Mouse (Mus musculus) thymus, postnatal 14 days (tissue): ENCODE measurements around the gene Gaa.

Experiments used
- DNase-seq: peaks from one replicate; pipeline ENCODE4 v3.0.0; 2021

Gaa gene

GRCm38 (mm10) chr11:119306762-119307657 lies 39.3 kb downstream of the Gaa start:
- DNase-seq, result no peak

GRCm38 (mm10) chr11:119307658-119307867 lies 39.9 kb downstream of the Gaa start, which contains the start of gene Card14:
TSS of gene Card14 (plus strand) at chr11:119307768.
- no peak for DNase-seq

DNA sequence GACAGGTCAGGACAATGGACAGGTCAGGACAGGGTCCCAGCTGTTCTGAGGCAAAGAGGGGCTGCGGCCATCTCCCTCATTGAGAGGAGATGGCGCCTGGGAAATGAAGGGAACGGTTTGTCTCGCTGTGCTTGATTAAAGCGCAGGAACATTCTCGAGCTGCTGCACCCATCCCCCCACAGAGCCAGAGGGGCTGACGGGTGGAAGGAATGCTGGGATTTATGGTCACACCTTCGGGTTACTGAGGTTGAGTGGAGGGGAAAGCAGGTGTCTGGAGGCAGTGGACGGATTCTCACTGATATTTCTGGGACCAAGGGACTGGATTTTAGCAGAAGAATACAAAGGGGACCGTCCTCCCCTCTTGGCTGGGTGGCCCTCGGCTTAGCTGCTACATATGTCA lies 40.2 kb downstream of the Gaa start:
- no peak for DNase-seq

GRCm38 (mm10) chr11:119310621-119311020 lies 42.9 kb downstream of the Gaa start:
- no peak for DNase-seq

DNA sequence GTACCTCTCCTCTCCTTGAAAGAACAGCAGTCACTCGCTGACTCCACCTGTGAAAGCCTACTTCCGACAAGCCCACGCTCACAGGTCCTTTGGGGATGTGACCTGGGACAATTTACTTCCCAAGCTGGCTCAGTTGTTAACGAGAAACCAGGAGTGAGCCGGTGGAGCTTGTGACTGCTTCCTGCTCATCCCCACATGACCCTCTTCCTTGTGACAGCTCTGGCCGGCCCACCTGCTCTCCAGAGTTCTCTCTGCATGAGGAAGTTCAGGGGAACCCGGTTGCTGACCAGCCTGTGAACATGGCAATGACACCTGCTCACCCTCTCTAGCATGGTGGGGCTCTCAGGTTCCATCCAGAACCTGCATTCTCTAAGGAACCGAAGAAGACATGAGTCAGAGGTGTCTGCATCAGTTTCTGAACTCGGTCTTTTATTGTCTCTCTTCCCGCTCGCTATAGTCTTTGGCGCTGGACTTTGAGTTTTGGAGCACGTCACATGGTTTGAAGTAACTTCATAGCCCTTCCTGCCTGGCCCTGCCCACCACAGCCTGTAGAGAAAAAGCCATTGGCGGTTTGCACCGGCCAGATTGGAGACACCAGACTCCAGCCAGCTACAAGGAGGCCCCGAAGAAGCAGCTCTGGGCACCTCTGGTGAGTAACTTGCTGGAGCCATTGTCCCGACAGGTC lies 46.7 kb downstream of the Gaa start:
- no peak for DNase-seq

DNA sequence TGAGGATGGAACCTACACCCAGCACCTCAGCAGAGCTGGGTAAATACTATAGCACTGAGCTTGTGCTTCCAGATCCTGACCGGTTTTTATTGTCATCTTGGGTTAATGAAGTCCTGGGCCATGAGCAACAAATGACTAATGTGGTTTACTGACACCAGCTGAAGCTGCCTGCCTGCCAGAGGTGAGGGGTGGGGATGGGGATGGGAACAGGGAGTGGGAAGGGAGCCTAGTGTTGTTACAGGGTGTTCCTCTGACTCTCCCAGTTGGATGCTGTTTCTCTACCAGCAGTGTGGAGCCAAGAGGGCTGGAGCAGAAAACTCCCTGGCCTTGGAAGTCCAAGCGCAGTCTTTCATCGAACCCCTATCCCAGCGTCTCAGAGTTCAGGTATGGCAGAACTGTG lies 49.0 kb downstream of the Gaa start:
- no peak for DNase-seq

DNA sequence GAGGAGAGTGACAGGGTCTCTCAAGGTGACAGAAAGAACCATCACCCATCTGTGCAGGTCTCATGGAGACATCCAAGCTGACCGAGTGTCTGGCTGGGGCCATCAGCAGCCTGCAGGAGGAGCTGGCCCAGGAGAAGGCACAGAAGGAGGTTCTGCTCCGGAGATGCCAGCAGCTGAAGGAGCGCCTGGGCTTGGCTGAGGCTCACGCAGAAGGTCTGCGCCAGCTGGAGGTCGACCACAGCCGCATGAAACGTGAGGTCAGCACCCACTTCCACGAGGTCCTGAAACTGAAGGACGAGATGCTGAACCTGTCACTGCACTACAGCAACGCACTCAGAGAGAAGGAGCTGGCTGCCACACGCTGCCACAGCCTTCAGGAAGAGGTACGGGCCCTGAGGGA lies 54.8 kb downstream of the Gaa start:
- DNase-seq, result no peak

DNA sequence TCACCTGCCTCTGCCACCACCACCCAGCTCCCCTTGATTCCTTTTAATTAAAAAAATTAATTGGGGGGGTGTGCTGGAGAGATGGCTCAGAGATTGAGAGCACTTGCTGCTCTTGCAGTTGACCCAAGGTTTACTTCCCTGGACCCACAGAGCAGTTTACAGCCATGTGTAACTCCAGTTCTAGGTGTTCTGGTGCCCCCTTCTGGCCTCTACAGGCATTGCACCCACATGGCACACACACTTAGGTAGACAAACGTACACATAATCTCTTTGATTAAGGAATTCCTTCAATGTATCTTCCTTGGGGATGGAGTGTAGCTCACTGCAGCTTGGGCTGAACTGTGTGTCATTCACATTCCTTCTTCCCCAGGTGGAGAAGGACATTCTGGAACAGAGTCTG lies 57.4 kb downstream of the Gaa start:
- no peak for DNase-seq

- no peak for DNase-seq
Observed at GRCm38 (mm10) chr11:119330592-119330991, 62.9 kb downstream of the Gaa start.

DNA sequence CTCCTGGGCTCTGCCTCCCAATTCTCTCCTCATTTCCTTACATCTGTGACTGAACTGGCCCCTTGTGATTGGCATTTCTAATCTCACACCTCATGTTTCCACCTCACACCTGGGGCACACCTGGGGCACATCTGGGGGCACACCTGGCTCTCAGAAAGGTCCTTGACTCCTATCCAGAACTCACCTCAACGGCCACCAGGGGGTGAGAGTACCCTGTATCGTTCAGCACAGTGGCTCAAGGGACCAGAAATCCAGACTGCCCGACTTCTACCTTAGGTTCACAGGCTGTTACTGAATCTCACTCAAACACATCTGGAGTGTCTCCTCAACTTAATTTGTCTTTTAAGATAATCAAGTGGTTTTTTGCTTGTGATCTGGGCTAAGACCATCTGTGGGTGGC lies 64.3 kb downstream of the Gaa start:
- DNase-seq, result no peak
